Mouse (Mus musculus) CD4-positive naive resting alpha-beta T cell, adult 57 days (primary cell): ENCODE measurements around the gene Jmjd6. TPM values are rescaled to one million over a fixed set of nuclear protein-coding genes. Genes with fewer than 3 reads are reported as not detected.

Experiments used
- total RNA-seq: library from RNA; stranded (reverse); gene quantifications from one replicate; pipeline ENCODE4 v1.2.4, GENCODE M21; 2023

Gene Jmjd6
- total RNA-seq: 59.3 TPM

DNA sequence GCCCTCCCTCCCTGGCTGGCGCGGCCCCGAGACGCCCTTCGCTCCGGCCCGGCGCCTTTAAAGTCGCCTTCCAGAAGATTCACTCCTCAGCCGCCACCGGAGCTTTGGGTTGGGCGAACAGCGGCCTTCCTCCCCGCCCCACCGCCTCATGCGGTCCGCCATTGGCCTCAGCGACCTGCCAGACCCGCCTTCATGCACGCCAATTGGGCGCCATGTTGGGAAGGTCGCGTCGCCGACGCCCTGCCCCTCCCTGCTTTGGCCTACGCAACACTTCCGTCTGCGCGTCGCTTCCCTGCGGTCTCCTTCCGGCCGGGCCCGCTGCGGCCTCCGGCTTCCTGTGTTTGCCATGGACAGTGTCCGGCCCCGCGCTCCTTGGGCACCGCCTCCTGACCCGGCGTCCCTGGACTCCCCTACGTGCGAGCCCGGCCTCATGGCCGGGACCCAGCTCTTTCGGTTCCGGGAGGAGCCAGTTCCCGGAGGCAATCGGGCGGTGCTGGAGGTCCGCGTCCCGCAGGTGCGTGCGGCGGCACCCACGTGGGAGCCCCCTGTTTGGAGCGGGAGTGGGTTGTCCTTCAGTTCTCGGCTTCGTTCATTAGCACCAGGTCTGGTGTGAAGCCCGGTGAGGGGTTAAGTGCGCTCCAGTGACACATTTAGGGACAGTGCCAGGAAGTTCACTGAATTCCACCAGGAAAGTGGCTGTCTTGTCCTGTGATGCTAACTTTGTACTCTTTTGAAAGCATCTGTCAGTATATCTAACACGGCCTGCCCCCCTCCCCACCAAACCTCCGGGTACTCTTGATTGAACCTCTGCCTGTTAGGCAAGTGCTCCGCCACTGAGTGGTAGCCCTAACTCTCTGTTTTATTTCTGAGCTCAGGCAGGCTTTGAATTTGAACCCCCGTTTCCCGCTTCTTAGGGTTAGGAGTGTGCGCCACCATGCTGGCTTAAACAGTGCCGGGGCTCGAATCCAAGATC lies at the start of gene Jmjd6, which contains the start of gene Mettl23:
Jmjd6 (minus strand) TSS at position 189 of the 973 bp plus-strand sequence.
Mettl23 (plus strand) TSS at position 18 of the 973 bp plus-strand sequence.

DNA sequence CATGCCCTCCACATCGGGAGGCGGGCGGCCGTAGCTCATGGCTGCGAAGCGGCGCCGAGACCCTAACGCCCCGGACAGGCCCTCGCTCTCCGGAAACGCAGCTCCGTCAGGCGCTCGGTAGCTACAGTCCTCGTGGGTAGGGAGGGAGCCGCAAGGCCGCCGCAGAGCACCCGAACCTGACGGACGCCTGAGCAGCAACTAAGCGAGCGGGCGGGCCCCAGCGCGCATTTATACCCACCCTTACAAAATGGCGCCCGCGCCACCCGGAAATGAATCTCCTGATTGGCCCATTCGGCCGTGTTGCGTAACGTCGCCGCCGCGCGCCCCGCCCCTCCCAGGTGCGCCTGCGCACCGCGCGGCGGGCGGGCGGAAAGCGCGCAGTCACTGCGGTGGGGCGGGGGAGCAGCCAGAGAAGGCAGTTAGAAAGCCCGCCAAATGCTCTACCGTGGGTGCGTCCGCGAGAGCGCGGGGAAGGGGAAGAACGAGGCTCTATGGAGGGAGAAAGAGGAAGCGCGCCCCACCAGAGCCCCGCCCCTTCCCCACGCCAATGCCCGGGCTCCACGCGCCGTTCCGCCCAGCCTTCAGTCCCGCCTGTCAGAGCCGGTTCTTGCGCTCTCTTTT lies 9.8 kb upstream of the Jmjd6 start, which contains the start of gene Srsf2:
Srsf2 (minus strand) TSS at position 204 of the 621 bp plus-strand sequence.

GRCm38 (mm10) chr11:116852291-116852890 lies 9.1 kb upstream of the Jmjd6 start, which contains the start of gene Mfsd11:
Gene Mfsd11, plus strand, starts transcription at chr11:116852440.

DNA sequence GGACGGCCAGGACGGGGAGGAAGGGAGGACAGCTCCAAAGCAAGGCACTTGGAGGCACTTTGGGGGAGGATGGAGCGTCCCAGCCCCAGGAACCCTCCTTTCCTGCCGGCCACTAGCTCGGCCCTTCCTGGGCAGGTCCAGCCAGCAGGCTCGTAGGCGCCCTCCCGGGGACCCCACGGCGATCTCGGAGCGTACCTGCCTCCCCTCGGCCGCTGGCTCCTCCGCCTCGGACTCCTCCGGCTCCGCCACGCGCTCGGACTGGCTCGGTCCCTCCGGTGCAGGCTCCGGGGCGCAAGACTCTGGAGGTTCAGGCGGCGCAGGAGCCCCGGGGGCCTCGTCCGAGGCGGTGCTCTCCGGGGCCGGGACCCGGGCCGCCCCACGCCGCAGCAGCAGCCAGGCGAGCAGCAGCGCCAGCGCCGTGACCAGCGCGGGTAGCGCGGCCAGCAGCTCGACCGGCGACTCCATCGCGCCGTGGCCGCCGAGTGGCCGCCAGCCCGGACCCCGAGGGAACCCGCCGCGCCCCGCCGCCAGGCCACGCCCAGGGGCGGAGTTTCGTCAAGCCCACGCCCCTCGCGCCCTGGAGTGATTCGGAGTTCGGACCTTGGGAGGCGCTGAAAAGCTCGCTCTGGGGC lies 15.6 kb downstream of the Jmjd6 start, which contains the start of gene Mxra7:
Mxra7 (minus strand) TSS at position 513 of the 632 bp plus-strand sequence.

Other genes with a start within 250 kb of the Jmjd6 start
- gene Rhbdf2, start 216.4 kb downstream of the Jmjd6 start, total RNA-seq: 19.1 TPM
- gene Prcd, start 189.9 kb downstream of the Jmjd6 start, total RNA-seq: not detected
- not detected for gene Cygb, start 189.1 kb downstream of the Jmjd6 start, total RNA-seq
- not detected for gene St6galnac1, start 67.9 kb downstream of the Jmjd6 start, total RNA-seq
- gene Mxra7, start 15.4 kb downstream of the Jmjd6 start, total RNA-seq: 0.71 TPM
- gene Mettl23, start 171 bp downstream of the Jmjd6 start, total RNA-seq: 55.9 TPM
- gene Mfsd11, start 9.0 kb upstream of the Jmjd6 start, total RNA-seq: 20.3 TPM
- 408 TPM for gene Srsf2, start 9.6 kb upstream of the Jmjd6 start, total RNA-seq
- gene Mgat5b, start 75.4 kb upstream of the Jmjd6 start, total RNA-seq: not detected